Mouse (Mus musculus): ENCODE measurements at regions not wholly inside any gene's neighbourhood (a gene's known extent, or its start where the extent isn't known, plus 50 kb on each side); places are given as distances from the start of the nearest gene placed in this dataset.

GRCm38 (mm10) chr2:178691865-178692228 is 261.5 kb downstream of the Cdh26 start:
- TF ChIP-seq TCF12 (IDR thresholded peaks at IDR 0.05; ENCODE audit: low read depth, low read length) (no peak), POLR2A (IDR thresholded peaks at IDR 0.05; ENCODE audit: low read depth, low read length) (no peak), NELFE (IDR thresholded peaks at IDR 0.05; ENCODE audit: low read depth, low read length) (no peak), CTCF (conservative IDR thresholded peaks at IDR 0.05 in 1 of 2, IDR thresholded peaks at IDR 0.05 in 1 of 2; ENCODE audit: low read depth in 2 of 2, low read length in 2 of 2) (no peak), IRF4 (IDR thresholded peaks at IDR 0.05; ENCODE audit: low read depth, low read length) (no peak), TBP (conservative IDR thresholded peaks at IDR 0.05; ENCODE audit: low read depth, low read length) (no peak), CHD1 (IDR thresholded peaks at IDR 0.05; ENCODE audit: low read depth, low read length) (no peak), HCFC1 (IDR thresholded peaks at IDR 0.05; ENCODE audit: low read depth, low read length) (no peak), RCOR1 (conservative IDR thresholded peaks at IDR 0.05; ENCODE audit: low read depth, low read length) (no peak), EP300 (IDR thresholded peaks at IDR 0.05; ENCODE audit: low read length) (no peak), BHLHE40 (IDR thresholded peaks at IDR 0.05; ENCODE audit: low read depth, low read length) (no peak), MAZ (IDR thresholded peaks at IDR 0.05; ENCODE audit: low read depth, low read length) (no peak), ZC3H11A (IDR thresholded peaks at IDR 0.05; ENCODE audit: low read depth, low read length) (no peak)
